Mouse (Mus musculus) cerebellum, adult 11 months (tissue): ENCODE measurements around the gene Tollip.
"Not testable (repeated sequence)": the region's sequence is repeated elsewhere in the genome, so short reads cannot be mapped to it uniquely, and the experiment has no call there.

Experiments
- DNase-seq: peaks from one replicate; pipeline ENCODE4 v3.0.0; 2022

Gene Tollip

DNA sequence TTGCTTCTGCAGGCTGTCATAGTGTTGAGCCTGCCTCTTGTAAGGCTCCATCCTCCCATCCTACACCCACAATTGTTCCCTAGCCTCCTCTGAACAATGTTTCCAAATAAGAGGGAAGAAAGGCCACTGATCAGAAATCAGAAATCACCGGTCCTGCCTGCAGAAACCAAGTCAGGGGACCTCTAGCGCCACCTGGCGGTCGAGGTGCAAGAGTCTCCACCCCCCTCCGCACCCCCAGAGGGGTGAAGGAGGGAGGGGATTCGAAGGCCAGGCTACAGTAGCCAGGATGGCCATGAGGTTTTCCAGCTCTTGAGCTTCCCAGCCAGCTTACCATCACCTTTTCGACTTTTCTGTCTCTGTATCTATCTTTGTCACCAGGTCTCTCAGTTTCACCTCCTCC lies 6.6 kb upstream of the Tollip start:
- DNase-seq: peak; percentile 70

DNA sequence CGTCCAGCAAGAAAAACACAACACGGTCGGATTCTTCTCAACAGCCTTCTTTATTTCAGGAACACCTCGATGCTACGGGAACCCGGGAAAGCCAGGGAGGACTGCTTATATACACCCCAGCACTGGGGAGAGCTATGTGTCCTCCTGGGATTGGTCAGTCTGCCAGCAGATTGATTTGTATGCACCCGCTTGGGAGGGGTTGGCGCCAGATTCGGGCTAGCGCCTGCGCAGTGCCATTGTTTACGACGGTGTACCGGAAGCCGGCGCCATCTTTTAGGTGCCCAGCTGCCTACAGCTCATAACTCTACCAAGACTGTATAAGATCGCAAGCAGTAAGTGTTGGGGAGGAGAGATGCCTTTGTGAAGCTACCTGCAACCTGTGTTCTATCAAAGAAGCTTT lies 5.8 kb upstream of the Tollip start:
- not testable (repeated sequence) for DNase-seq

- DNase-seq: no peak
Measured at GRCm38 (mm10) chr7:141911305-141911704, 7.0 kb downstream of the Tollip start.

- DNase-seq: no peak
Measured at GRCm38 (mm10) chr7:141908591-141908990, 9.7 kb downstream of the Tollip start.

DNA sequence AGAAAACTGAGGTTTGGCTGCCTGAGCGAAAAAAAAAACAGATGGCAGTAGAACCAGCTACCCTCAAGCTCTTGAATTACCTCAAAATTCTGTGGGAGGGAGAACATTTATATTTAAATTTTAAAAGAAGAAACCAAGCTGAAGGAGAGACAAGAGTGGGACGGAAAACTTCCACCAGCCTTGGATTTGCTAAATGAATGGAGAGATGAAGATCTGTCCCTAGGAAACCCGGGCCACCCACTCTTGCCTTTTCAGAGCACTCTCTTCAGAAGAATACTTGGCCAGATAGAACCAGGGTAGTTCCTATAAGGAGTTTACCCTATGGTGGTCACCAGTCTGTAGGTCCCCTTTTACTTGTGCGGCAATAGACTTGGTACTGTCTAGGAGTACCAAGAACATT lies 15.5 kb downstream of the Tollip start:
- peak; percentile 18 for DNase-seq

- peak; percentile 100 for DNase-seq
Measured at GRCm38 (mm10) chr7:141902269-141902729, 16.0 kb downstream of the Tollip start.

GRCm38 (mm10) chr7:141901825-141902224 lies 16.5 kb downstream of the Tollip start:
- no peak for DNase-seq

GRCm38 (mm10) chr7:141892151-141892550 lies 26.2 kb downstream of the Tollip start:
- peak; percentile 28 for DNase-seq

DNA sequence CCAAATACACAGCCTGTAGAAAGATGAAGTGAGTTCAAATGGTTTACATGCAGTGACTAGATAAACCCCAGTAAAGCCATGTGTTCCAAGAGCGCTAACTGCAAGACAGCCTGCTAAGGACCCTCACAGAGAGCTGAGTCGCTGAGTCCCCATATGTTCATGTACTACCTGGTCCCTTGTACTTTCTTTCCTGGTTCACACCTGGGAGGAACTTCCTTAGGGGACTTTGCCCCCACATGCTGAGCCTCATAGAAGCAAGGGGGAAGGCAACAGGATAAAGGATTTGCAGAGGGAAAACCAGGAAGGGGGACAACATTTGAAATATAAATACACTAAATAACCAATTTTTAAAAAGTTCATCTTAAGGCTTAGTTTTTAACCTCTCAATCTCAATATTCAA lies 39.5 kb downstream of the Tollip start:
- DNase-seq: no peak

- no peak for DNase-seq
Measured at GRCm38 (mm10) chr7:141874891-141875290, 43.4 kb downstream of the Tollip start.

DNA sequence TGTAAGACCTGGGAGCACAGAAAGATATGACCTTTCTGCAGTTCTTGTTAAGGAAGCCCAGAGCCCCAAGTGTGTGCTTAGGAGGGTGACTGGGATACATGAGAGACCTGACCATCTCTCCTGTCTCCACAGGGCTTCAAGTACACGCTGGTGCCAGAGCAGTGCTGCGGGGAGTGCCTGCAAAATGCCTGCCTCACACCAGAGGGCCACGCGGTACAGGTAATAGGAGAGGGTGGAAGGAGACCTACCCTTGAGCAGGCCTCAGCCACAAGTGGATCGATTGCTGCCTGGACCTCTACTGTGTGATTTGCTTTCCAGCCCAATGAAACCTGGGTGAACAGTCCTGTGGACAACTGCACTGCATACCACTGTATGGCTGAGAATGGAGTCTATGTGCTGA lies 47.8 kb downstream of the Tollip start:
- DNase-seq: no peak

- DNase-seq: no peak
Measured at GRCm38 (mm10) chr7:141869644-141870043, 48.7 kb downstream of the Tollip start.

DNA sequence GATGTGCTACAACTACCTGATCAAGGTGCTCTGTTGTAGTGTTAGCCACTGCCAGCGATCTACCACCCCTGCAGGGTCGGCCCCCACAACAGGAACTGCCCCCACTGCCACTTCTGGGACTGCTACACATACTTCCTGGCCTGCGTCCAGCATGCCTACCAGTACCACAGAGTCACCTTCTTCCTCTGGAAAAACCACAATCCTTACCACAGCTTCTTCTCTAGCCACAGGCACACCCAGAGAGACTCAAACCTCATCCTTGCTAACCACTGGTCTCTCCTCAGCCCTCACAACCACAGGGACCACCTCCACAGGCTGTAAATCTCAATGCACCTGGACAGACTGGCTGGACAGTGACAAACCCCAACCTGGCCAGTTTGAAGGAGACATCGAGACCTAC lies 57.3 kb downstream of the Tollip start:
- DNase-seq: no peak

GRCm38 (mm10) chr7:141840354-141840753 lies 78.0 kb downstream of the Tollip start:
- no peak for DNase-seq

DNA sequence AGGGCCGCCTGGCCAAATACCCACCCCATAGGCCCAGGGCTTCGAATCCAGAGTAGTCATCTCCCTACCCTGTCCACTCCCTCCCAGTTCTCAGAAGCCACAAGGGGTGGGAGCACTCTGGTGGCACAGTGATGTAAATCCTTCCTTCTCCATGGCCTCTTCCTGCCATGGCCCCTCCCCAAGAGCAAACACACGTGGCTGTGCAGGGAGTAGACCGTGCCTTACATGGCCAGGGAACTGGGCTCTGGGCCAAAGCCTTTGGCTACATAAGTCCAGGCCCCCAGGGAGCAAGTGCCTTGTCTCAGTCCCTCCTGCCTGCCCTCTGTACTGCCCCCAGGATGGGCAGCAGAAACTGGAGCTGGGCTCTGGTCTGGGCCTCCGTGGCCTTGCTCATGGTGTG lies 79.5 kb downstream of the Tollip start, which contains the start of gene Muc5b:
TSS of gene Muc5b (plus strand) at position 292 of the 400 bp plus-strand sequence.
- no peak for DNase-seq

DNA sequence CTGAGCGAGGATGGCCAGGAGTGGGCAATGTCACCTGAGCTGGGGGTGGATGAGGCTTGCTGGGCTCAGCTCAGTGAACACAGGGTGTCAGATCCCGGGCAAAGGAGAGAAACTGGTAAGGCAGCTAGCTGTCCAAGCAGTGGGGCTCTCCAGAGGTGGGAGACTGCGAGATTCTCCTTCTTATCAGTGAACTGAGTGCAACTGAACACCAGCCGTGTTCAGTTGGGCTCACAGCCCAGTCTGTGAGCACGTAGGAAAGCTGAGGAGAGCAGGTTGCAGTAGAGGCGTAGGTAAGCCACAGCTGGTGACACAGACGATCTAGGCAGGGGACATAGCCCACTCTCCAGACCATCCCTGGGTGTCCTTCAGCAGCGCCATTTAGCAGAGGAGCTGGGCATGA lies 81.9 kb downstream of the Tollip start:
- no peak for DNase-seq

GRCm38 (mm10) chr7:141835941-141836340 lies 82.4 kb downstream of the Tollip start:
- no peak for DNase-seq
